Mouse (Mus musculus): ENCODE measurements around the gene Kidins220.

The Kidins220 gene

DNA sequence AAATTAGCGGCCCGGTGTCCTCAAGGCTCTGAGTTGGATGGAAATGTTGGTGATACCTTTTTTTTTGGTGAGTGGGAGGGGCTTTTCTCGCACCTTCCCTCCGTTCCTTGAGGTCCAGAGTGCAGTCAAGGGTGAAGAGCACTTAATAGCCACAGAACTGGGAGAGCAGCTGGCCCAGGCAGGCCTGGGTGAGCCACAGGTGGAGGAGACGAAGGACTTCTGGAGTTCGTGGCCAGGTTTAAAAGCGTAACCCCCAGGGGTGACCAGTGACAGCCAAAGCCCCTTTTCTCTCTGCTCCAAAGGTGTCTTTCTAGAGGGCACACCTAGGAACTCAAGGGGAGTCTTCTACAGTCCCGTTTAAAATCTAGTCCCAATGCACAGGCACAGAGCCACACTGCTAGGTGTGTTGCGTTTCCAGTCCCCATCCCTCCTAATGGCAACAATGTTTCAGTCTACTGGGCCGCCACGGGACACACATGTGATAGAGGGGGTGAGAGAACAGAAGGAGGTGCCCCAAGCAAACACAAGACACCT, 118.6 kb downstream of the Kidins220 start:
- peak; percentile 39 for DNase-seq (ENCODE audit: low read depth)

DNA sequence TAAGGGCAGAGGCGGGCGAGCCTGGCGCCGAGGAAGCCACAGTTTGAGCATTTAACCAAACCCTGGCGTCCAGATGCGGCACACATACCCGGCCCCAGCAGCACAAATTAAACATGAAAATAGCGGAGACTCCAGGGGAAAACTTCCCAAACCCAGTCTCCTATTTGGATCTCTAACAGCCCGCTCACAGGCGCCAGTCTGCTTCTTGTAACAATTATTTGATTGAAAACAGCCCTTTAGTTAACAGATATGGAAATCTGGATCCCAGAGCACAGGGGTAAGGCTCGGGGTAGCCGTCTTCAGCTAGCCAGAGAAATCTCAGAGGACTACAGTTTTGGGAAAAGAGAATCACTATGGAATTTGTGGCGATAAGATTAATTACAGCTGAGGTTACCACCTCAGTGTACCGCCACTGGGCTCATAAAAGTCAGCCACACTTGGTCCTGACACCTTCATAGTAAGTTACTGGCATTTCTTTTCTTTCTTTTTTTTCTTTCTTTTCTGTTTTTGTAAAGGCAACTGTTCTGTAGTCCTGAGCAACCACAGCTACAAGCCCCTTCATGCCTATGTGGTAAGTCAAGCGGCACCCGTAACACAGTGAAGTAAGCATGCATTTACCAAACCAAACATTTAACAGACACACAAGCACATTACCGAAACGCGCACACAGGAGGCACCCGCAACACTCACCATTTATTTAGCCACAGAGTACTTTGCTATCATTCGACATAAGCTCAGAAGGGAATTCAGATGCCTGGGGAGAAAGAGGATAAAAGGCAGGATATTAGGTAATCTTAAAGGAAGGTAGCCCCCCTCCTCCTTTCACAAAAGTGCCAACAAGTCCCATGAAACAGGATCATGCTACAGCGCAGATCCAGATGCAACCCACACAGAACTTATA, 120.1 kb downstream of the Kidins220 start:
- peak; percentile 69 for DNase-seq (ENCODE audit: low read depth)

DNA sequence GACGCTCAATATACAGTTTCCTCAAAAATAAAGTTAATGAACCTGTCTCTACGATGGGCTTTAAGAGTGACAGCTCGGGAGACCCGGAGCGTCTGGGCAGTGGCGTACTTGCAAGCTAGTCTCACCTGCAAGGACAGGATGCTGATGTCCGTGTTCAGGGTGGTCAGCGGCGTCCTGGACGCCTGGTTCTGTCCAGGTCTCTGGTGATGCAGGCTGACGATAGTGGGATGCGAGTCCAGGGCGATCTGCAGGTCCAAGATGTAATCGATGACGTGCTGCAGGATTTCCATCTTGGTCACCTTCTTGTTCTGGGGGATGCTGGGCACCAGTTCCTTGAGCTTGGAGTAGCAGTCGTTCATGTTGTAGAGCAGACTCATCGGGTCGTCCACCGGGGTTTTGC, 120.8 kb downstream of the Kidins220 start:
- peak; percentile 67 for DNase-seq (ENCODE audit: low read depth)

DNA sequence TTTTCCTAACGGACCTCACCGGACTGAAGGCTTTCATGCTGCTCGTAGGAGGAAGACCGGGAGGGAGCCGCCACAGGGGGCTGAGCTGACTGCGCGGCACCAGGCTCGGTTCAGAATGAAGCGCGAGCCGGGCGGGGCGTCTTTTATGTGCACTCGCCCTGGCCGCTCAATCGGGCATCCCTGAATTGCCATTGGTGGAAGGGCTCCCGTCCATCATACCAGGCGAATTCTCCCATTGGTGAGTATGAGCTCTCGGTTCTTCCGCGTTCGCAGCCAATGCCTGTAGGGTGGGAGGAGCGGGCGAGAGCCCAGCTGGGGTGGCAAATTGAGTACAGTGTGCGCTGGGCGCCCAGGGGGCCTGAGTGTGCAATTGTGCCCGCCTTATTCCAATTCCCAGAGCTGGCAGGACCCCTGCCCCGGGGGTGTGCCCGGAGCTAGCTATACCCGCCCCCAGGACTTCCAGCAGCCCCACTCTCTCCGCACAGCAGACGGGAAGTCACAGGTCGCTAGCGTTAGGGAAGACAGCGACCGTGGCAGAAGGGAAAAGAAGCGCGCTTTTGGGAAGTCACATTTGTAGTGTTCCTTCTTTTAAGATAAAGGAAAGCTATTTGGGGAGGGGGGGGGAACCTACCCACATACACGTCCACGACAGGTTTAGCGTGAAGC, 121.4 kb downstream of the Kidins220 start:
- peak; percentile 98 for DNase-seq (ENCODE audit: low read depth)

DNA sequence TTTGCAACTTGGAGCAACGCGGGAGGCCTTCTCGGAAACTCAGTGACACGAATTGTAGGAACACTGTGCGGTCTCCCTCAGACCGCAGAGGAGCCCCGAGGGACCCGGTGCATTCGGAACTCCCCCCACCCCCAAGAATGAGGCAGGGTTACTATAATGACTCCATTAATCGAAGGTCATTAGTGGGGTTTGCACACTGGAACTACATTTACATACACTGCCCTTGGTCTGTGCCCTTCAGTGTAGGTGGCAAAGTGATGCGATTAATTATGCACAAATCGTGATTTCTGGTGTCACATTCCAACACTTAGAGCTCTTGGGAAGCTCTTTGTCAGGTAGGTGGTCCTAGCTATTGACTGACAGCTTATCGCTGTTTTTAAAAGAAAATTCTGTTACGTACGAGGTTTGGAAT, 121.9 kb downstream of the Kidins220 start:
- no peak for DNase-seq (ENCODE audit: low read depth)

DNA sequence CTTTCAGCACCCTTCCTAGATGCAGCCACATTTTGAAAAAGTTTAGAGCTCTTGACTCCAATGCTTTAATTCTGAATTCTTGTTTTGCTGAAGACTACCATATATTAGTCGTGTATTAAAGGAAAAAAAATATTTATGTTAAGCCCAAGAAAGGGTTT, 122.2 kb downstream of the Kidins220 start, which contains the start of gene Id2:
TSS of gene Id2 (minus strand) at position 89 of the 158 bp plus-strand sequence.
- no peak for DNase-seq (ENCODE audit: low read depth)

DNA sequence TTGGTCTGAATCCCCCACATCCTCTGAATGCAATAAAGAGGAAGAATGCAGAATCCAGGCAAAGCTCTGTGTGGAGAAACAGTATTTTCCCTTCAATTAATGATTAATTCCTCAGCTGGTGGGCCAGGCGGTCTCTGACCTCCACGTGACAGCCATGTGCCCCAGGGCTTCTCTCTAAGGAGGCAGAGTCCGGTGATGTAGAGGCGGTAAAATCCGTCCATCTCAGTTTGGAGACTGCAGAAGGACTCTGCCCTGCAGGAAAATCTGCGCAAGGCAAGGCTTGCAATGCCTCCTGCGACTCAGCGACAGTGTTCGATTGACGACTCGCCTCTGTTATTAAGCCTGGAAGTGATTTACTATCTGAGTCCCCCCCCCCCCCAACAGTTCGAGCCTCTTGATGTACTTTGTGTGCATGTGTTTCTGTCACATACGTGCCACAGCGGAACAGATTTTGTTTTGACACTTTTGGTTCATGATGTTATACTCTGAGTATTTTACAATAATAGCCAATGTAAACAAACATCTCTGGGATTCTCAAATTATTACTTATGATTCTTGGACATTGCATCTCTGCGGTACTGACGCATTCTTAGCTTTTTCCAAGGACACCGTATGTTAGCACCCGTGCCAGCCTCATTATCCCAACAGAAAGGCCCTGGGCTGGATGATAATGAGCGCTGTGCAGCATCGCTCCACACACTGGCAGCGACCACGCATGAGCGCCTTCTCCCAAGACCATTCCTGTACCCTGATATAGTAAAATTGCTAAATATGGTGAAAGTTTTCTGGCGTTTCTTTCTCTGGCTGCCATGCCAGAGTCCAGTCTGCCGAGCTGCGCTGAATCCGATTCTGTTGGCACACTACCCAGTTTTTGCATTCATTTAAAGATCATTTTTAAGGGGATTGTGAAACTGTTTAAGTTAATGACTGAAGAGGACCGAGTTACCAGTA, 122.8 kb downstream of the Kidins220 start:
- DNase-seq (ENCODE audit: low read depth) = peak; percentile 45

DNA sequence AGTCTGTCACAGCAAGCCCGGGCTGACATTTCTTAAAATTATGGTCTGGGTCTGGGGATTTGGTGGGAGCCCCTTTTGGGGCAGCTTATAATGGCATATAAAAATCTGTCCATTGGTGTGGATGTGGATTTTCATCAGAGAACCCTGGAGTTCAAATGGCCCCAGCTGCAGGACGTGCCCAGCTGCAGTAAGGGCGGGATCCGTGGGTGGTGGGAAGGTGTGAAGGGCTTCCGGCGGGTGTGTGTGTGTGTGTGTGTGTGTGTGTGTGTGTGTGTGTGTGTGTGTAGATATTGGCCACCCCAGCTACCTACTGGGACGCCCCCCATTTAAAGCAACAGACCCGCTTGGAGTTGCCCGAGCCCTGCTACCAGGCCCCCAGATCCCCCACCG, 123.4 kb downstream of the Kidins220 start:
- DNase-seq (ENCODE audit: low read depth) = peak; percentile 62

DNA sequence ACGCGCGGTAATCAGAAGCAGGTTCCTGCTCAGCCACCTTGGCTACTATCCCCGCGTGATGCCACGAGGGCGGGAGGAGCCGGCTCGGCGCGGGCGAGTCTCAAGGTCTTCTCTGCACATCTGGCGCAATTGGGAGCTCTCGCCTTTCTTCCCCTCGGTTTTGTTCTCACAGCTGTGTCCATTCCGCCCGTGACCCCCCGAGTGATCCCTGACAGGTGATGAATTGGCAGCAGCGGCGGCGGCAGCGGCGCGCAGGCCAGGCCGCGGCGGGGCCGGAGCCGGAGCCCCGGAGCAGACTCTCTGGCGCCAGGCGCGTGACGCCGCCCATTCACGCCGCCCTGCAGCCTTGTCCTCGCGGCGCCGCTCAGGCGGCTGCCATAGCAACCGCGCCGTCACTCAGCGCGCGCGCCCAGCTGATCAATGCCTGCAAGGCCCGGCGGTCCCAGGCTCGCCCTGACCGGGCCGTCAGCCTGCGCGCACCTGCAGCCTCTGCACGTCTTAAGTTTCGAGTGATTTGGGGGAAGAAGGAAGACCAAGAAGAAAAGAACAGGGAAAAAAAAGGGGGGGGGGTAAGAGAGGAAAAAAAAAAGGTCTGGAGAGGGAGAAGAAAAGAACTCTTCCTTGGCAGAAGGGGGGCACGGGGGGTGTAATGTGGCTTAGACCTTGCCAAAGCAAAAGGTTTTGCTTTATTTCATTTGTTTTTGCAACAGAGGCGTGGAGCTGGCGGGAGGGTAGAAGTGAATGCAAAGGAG, 124.0 kb downstream of the Kidins220 start:
- DNase-seq (ENCODE audit: low read depth) = peak; percentile 89

DNA sequence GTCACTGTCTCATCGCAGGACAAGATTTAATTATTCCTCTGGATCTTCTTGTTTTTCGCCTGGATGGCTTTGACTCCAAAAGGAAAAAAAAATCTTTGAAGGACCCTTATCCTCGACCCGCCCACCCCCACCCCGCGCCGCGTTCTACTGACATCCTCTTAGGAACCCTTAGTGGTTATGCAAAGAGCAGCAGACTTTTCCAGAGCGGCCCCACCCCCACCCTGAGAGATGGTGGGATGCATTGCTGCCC, 124.5 kb downstream of the Kidins220 start:
- DNase-seq (ENCODE audit: low read depth) = no peak

DNA sequence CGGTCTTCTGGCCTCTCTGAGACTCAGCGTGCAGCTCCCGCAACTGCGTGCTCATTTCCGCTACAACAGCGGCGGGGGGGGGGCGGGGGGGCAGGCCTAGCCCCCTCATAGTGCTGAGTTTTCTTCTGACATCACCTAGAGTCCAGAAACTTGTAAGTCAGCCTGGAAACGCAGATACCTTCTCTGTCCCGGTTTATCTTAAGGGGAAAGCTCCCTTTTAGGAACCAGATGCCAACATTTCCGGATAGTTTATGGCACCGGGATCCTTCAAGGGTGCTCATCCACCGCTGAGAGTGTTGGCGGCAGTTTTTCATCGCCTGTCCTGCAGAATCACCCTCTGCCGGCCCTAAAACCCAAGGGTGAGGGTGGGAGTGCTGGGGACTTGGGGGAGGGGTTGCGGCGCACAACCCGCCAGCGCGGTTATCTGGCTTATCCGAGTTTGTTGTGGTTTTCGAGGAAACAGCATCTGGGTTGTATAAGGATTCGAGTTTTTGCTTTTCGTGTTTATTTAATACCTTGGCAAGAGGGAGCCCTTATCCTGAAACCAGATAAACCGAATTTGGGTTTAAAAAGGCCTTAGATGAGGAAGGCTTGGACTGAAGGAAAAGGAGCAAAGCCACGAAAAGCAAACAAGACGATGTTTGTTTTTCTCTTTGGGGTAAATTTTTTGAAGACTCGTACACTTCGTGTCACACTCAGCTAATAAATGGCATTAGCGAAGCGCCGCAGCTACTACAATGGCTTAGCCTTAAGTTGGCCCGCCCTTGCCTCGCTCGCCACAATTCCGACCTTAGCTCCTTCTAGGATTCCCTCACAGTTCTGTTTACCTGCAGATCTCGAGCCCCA, 125.1 kb downstream of the Kidins220 start:
- peak; percentile 65 for DNase-seq (ENCODE audit: low read depth)

DNA sequence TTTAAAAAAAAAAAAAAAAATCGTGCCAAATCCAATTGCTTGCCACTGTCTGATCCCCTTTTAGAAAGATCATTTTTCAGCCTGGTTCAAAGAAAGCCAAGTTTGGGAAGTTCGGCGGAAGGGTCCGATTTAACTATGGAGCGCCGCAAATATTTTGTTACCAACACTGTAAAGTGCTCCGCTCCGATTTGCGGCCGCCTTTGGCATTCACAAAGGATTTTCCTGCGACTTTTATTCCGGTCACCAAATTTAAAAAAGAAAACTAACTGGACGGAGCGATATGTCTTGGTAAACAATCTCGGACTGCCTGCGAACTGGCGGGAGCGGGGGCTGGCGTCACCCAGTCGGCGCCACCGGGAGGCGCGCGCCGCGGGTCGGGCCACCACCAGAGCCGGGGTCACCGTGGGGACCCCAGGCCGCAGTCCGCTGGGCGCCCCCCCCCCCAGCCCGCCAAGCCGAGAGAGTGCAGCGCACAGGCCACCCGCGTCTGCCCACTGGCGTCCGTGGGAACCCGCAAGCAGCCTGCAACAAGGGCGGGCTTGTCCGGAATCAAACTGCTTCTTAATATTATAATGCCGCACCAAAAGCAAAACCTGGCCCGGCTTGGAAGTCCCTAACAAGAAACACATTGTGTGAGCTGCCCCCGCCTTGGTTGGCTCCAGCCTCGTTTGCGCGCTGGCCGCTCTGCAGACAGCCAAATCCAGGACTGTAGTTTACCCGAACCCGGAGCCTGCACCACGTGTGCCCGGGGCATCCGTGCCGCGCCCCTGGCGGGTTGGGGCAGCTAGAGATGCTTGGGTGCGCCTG, 125.9 kb downstream of the Kidins220 start:
- peak; percentile 50 for DNase-seq (ENCODE audit: low read depth)

DNA sequence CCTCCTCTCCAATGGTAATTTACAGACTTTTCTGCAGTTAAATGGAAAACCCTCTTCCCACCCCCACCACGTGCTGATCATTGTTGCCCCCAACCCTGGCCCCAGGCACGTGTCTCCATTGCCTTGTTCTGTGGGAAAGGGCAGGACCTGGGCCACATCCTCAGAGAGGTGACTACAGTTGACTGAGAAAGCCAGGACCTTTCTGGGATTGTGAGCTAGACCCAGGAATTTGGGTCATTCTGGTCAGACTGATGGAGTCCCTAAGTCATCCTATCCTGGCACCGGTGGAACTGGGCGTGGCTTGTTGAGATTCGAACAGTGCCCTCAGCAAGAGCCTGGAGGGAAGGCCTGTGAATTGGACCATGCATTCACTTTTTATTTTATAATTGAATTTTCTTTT, 126.7 kb downstream of the Kidins220 start:
- DNase-seq (ENCODE audit: low read depth) = peak; percentile 17

DNA sequence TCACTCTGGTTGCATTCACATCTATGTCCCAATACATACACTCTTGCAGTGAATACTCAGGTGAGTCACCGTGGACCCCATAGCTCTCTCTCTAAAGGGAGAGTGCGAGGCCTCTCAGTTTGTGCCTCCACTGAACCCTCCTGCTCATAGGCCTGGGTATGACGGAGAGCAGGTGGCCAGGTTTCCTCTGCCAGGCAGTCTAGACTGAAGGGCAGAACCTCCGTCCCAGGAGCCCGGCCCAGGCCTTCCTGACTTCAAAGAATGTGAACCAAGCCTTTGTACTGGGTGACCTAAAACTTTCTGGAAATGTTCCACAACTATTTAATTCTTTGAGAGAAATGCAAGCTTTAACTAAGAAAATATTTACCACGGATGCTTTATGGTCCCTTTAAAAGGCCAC, 129.2 kb downstream of the Kidins220 start:
- no peak for DNase-seq (ENCODE audit: low read depth)

DNA sequence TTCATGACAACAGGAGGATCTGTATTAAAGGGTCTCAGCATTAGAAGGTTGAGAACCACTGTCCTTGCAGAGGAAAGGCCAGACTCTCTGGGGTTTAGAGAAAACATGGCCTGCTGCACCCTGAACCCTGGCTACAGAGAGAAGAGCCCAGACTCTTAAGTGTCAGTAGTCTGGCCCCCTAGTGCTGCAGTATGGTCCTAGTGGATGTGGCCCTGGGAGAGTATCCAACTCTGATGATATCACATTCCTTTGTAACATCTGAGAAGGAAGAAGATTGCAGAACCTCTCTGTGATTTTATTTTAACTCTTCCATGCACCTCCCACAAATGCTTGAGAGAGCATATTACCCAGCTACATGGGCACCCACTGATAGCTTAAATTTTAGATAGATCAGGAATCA, 129.8 kb downstream of the Kidins220 start:
- DNase-seq (ENCODE audit: low read depth) = no peak

DNA sequence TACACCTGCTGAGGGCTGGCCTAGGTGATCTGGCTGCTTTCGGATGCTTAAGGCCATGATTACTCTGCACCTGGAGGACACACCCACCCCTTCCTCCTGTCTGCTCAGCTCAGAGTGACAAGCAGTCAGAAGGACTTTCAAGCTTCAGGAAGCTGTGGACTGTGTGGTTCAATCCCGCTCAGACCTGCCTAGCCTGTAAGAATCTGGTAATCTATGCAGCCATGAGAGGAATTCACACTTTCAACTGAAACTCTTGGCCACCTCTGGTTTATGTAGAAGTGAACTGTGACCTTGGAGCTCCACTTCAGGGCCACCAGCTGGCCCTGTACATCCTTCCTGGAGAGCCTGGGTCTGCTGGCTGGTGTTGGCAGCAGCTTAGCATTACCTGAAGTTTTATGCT, 134.1 kb downstream of the Kidins220 start:
- no peak for DNase-seq (ENCODE audit: low read depth)

DNA sequence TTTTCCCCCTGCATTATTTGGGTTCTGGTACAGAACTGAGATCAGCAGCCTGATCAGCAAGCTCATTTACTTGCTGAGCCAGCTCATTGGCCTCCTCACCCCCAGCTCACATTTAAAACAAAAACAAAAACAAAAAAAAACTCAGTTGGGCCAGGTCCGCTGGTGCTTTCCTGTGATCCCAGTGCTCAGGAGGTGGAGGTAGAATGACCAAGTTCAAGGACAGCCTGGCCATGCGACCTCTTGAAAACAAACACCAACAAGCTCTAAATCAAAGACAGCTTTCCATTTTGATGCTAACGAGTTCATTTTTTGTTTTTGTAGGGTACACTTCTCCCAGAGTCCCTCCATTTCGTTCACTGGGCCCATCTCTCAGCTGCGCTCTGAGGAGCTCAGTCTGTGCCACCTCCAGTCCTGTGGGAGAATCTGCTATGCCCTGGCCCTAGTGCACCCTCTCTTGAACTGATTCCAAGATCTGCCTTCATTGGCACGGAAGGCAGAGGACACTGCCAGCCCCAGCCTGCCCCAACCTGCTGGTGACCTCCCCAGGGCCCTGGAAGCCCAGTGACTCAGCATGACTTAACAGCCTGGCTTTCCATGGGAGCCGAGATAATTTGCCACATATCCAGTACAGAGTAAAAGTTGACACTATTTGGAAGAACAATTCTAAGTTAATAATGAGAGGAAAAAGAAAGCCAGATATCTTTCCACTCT, 135.4 kb downstream of the Kidins220 start:
- no peak for DNase-seq (ENCODE audit: low read depth)

DNA sequence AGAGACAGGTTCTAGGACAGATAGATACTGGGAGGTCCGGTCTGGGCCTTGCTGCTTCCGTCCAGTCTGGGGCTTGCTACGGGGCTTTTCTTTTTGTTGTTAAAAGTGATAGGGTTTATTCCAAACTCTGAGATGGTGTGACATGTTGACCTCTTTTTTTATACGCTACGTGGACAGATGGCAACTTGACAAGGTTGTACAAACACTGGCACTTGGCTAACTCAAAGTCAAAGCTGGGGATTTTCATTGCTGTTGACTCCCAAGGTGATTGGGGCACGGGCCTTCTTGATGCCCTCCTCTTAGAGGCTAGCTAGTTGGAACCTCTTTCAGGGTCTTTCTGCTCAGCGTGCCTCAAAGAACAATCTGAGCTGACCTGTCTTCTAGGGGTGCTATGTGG, 136.0 kb downstream of the Kidins220 start:
- no peak for DNase-seq (ENCODE audit: low read depth)

Measured in induced T-regulatory cell, adult 2 months (primary cell).